Mouse (Mus musculus) adipose tissue, adult 10 weeks (tissue): ENCODE measurements around the gene Fam217b. TPM values are rescaled to one million over a fixed set of nuclear protein-coding genes. Genes with fewer than 3 reads are reported as not detected.

Experiments
- polyA plus RNA-seq: library from polyadenylated mRNA; stranded (reverse); fragments of 350-450 nt; fragmentation: Illumina TruSeq; extraction: RNeasy Lipid Tissue Mini Kit (QIAGEN cat#74804); gene quantifications from one replicate; pipeline ENCODE4 v1.2.3, GENCODE M21; 2014; ENCODE audit warnings: low read depth, low replicate concordance

The Fam217b gene
- 4.0 TPM for polyA plus RNA-seq

DNA sequence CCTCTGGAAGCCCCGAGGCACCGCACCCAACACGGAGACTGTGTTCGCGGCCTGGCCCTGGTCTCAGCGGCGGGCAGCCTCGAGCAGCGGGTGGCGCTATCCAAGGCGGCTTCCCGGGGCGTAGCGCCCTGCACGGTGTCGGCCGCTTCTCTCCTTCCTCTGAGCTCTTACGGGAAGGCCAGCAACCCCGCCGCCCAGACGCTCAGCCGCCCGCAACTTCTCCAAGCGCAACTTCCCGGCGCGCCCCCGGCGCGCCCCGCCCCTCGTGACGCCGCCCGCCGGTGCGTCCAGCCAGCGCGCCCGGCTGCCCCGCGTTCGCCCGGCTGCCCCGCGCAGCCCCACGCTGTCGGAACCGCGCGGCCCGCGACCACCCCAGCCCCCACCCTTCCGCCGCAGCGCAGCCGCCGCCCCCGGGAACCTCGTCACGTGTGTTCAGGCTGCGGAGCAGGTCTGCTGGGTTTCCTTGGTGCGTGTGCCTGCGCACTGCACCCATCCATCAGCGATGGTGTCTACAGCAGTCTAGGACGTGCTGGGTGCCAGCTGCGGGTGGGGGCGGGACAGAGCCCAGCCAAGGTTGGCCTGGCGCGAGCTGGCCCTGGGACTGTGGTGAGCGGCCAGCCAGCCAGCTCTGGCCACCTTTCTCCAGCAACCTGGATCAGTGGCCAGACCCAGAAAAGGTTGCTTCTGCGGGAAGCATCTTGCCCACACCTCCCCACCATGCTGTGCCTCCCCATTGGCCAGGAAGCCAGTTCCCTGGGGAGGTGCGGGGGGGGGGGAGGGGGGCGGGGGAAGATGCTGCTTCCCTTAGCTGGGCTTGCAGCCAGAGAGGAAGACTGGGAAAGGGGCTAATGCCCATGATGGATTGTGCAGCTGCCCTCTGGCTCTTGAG, at the start of gene Fam217b, which contains the start of gene Ppp1r3d:
Fam217b (plus strand) TSS at position 264 of the 889 bp plus-strand sequence.
Ppp1r3d (minus strand) TSS at position 212 of the 889 bp plus-strand sequence.

DNA sequence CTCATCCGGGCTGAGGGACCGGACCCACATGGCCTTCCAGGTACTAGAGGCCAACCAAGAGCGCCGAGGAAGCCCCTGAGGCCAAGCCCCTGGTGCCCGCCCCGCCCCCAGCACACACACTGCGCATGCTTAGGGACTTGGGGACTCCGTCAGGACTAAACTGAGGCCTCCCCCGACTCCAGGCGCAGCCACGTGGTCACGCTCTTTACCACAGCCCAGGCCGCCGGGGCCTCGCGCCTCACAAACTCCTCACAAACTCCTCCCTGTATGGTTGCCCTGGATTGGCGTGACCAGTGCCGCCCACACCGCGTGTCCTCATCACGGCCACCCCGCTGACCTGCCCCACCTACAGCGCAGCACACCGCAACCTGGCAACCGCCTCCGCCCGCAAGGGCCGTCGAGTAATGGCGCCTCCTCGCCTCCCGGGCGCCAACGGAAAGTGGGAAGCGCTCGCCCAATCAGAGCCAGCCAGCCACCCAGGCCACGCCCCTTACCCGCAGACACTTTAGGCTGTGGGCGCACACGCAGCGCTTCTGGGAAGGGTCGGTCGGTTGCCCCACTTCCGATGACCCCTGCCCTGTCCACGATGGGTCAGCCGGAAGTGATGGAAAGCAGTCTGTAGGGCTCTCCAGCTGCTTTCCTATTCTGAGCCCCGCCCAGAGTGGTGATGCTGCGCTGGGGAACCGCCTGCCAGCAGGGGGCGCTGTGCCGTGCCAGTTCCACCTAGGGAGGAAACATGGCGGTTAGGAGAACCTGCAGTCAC, 7.1 kb upstream of the Fam217b start, which contains the start of gene Sycp2:
Sycp2 (minus strand) TSS at position 633 of the 763 bp plus-strand sequence.

DNA sequence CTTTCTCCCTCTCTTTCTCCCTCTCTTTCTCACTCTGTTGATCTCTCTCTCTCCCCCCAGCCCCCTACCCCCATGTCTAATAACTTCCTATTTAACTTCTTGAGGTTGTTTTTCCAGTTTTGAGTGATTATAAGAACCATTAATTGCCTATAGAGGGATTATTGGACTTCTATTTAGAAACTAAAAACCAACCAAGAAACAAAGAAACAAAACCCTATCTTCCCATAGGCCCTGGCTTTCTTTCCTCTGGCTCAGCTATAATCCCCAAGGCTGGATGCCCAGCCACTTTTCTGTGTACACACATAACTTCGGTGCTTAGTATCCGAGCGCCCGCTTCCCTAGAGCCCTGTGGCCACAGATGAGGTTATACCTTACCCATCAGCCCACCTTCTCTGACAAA, 15.9 kb downstream of the Fam217b start, which contains the start of gene Cdh26:
Cdh26 (plus strand) TSS at position 301 of the 400 bp plus-strand sequence.

Other genes with a start within 250 kb of the Fam217b start
- gene Sycp2, start 6.8 kb upstream of the Fam217b start, polyA plus RNA-seq = 1.6 TPM
- 2.9 TPM for gene Ppp1r3d, start 52 bp upstream of the Fam217b start, polyA plus RNA-seq
- 0.24 TPM for gene Cdh26, start 16.0 kb downstream of the Fam217b start, polyA plus RNA-seq